Mouse (Mus musculus) left cerebral cortex, adult 6 months (tissue): Measurements from ENCODE around the gene Gm5617. TPM values are rescaled to one million over a fixed set of nuclear protein-coding genes. Genes with fewer than 3 reads are reported as not detected.

ENCODE experiments used
- long read RNA-seq, 2 experiments: library from polyadenylated mRNA; unstranded; transcript quantifications; one replicate each; pipeline ENCODE4 v2.0.0; 2019 to 2020
- polyA plus RNA-seq: library from polyadenylated mRNA; unstranded; fragments of <200 nt; fragmentation: Nextera tagmentation; gene quantifications from 2 replicates; pipeline ENCODE4 v1.2.3, GENCODE M21; 2021

Gm5617 gene
- 52.0 and 55.5 TPM in 2 replicates for polyA plus RNA-seq
- long read RNA-seq, experiment 1, partial matches to known transcripts: 0 of 3 reads
- long read RNA-seq, experiment 1, other reads (novel, unspliced or antisense): 0 of 3 reads
- long read RNA-seq, experiment 2, transcript Gm5617-201 (1 exons, 531 nt): major isoform, 38 of 38 reads
- long read RNA-seq, experiment 2, partial matches to known transcripts: 0 of 38 reads
- long read RNA-seq, experiment 2, other reads (novel, unspliced or antisense): 0 of 38 reads

GRCm38 (mm10) chr9:48494817-48495547 is at the start of gene Gm5617, which contains the start of gene Rbm7:
Gm5617 (plus strand) TSS chr9:48495442.
Rbm7 (minus strand) TSS chr9:48495299.

GRCm38 (mm10) chr9:48480411-48481213 is 14.6 kb upstream of the Gm5617 start, which contains the start of gene Rexo2:
Rexo2 (minus strand) TSS chr9:48480623.

Other genes with a start within 250 kb of the Gm5617 start
- 0.21 and 0.36 TPM in 2 replicates for gene Nxpe2, start 142.0 kb upstream of the Gm5617 start, polyA plus RNA-seq
- gene Rexo2, start 14.8 kb upstream of the Gm5617 start, polyA plus RNA-seq: 200 and 216 TPM in 2 replicates
- 40.3 and 48.5 TPM in 2 replicates for gene Rbm7, start 143 bp upstream of the Gm5617 start, polyA plus RNA-seq
- gene Nnmt, start 109.7 kb downstream of the Gm5617 start, polyA plus RNA-seq: 1.3 and 2.5 TPM in 2 replicates